Mouse (Mus musculus) megakaryocyte, embryonic 14.5 days (primary cell): ENCODE measurements at regions not wholly inside any gene's neighbourhood (a gene's known extent, or its start where the extent isn't known, plus 50 kb on each side); places are given as distances from the start of the nearest gene placed in this dataset.

ENCODE experiments used
- FLI1 ChIP-seq: IDR thresholded peaks from 2 replicates; pipeline ENCODE4 v1.6.1; 2012; ENCODE audit warnings: low read length, inconsistent platforms, mixed read lengths
- GATA1 ChIP-seq: IDR thresholded peaks from 3 replicates; pipeline ENCODE4 v1.6.1; 2012; ENCODE audit warnings: mixed read lengths, low read length, inconsistent platforms, borderline replicate concordance

DNA sequence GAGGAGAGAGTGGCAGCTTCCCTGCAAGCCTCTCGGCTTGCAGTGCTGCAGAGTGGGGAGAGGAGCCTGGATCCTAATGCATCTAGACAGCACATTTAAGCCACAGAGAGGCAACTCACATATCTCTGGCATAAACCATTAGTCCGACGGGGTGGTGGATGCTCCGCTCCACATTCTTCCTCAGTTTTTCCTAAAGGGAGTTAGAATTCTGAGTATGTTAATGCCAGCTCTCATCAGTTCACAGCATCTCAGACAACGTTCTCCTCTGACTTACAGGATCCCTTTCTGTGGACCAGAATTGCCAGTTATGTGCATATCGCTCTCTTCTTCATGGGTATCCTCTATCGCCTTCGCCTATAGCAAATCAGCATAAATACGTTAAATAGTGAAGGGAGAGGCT lies 313.4 kb downstream of the Med10 start:
- TF ChIP-seq GATA1 (no peak), FLI1 (no peak)
